Mouse (Mus musculus) gastrocnemius, postnatal 36 days (tissue): Measurements from ENCODE around the gene Alyref2. TPM values are rescaled to one million over a fixed set of nuclear protein-coding genes. Genes with fewer than 3 reads are reported as not detected.

ENCODE experiments used
- total RNA-seq, 2 experiments: library from RNA; stranded (reverse); gene quantifications; 2 replicates each; pipeline ENCODE4 v1.2.3; 2021

Alyref2 gene
- total RNA-seq, 2 experiments from 2014 or later = 0.79 to 1.2 TPM

Other genes starting within 250 kb of the Alyref2 start
- gene B4galt3, start 233.2 kb upstream of the Alyref2 start, total RNA-seq = 10 to 100 TPM in 1 of 2 experiments, 1 to 10 TPM in 1; 9.6 to 10.5 TPM
- gene Ppox, start 222.3 kb upstream of the Alyref2 start, total RNA-seq = 1 to 10 TPM; 8.7 TPM
- gene Usp21, start 215.5 kb upstream of the Alyref2 start, total RNA-seq = 10 to 100 TPM; 13.5 to 13.8 TPM
- 10 to 100 TPM; 80.9 to 82.2 TPM for gene Ufc1, start 208.5 kb upstream of the Alyref2 start, total RNA-seq
- gene Dedd, start 174.3 kb upstream of the Alyref2 start, total RNA-seq = 10 to 100 TPM; 26.6 to 31.1 TPM
- 10 to 100 TPM; 23.2 to 23.9 TPM for gene Nit1, start 157.8 kb upstream of the Alyref2 start, total RNA-seq
- gene Pfdn2, start 157.8 kb upstream of the Alyref2 start, total RNA-seq = 10 to 100 TPM; 85.7 to 91.7 TPM
- not detected for gene Klhdc9, start 142.7 kb upstream of the Alyref2 start, total RNA-seq
- gene Nectin4, start 133.4 kb upstream of the Alyref2 start, total RNA-seq = under 1 TPM in 1 of 2 experiments, not detected in 1; 0.07 TPM
- gene Arhgap30, start 114.5 kb upstream of the Alyref2 start, total RNA-seq = under 1 TPM; 0.94 to 0.99 TPM
- 10 to 100 TPM; 25.7 to 27.7 TPM for gene Usf1, start 92.2 kb upstream of the Alyref2 start, total RNA-seq
- under 1 TPM in 1 of 2 experiments, not detected in 1; 0.69 TPM for gene Tstd1, start 84.6 kb upstream of the Alyref2 start, total RNA-seq
- 1 to 10 TPM; 4.9 to 5.4 TPM for gene F11r, start 65.9 kb upstream of the Alyref2 start, total RNA-seq
- not detected for gene Itln1, start 31.8 kb downstream of the Alyref2 start, total RNA-seq
- not detected for gene Cd244a, start 55.7 kb downstream of the Alyref2 start, total RNA-seq
- under 1 TPM in 1 of 2 experiments, not detected in 1; 0.12 TPM for gene Ly9, start 103.9 kb downstream of the Alyref2 start, total RNA-seq
- under 1 TPM in 1 of 2 experiments, not detected in 1; 0.12 TPM for gene Slamf7, start 149.6 kb downstream of the Alyref2 start, total RNA-seq
- under 1 TPM; 0.64 to 0.74 TPM for gene Cd48, start 178.5 kb downstream of the Alyref2 start, total RNA-seq